Mouse (Mus musculus) lung, postnatal 0 days (tissue): ENCODE results near the gene Hspb9. TPM values are rescaled to one million over a fixed set of nuclear protein-coding genes. Genes with fewer than 3 reads are reported as not detected.

ENCODE experiments used
- ATAC-seq: fragments of 200-750 bp; cut with Nextera tagmentation; 2 replicates; pipeline ENCODE4 v1.8.0; 2017; ENCODE audit warnings: moderate library complexity
- DNase-seq: peaks from one replicate; pipeline ENCODE4 v3.0.0-alpha.2; 2016; ENCODE audit warnings: low spot score
- H3K27ac ChIP-seq: fragments of 300-500 bp; sonication (generic); 2 replicates; pipeline ENCODE4 v1.5.1; 2014; ENCODE audit warnings: antibody characterized with exemption, mild to moderate bottlenecking, low read length, mixed read lengths
- H3K27me3 ChIP-seq: fragments of 300-500 bp; sonication (generic); replicated peaks from 2 replicates; pipeline ENCODE4 v1.6.1; 2014; ENCODE audit warnings: low read length, mixed read lengths; ENCODE audit not compliant: insufficient read depth
- H3K36me3 ChIP-seq: fragments of 300-500 bp; sonication (generic); 2 replicates; pipeline ENCODE4 v1.6.1; 2014; ENCODE audit warnings: low read length, mixed read lengths; ENCODE audit not compliant: insufficient read depth
- H3K4me1 ChIP-seq: fragments of 300-500 bp; sonication (generic); 2 replicates; pipeline ENCODE4 v1.6.1; 2014; ENCODE audit warnings: antibody characterized with exemption, low read depth, low read length, mixed read lengths; ENCODE audit not compliant: insufficient read depth
- H3K4me2 ChIP-seq: fragments of 300-500 bp; sonication (generic); replicated peaks from 2 replicates; pipeline ENCODE4 v1.6.1; 2014; ENCODE audit warnings: low read depth, mild to moderate bottlenecking, low read length, moderate library complexity, mixed read lengths
- H3K4me3 ChIP-seq: fragments of 300-500 bp; sonication (generic); 2 replicates; pipeline ENCODE4 v1.5.1; 2014; ENCODE audit warnings: low read depth, low read length
- H3K9ac ChIP-seq: fragments of 300-500 bp; sonication (generic); replicated peaks from 2 replicates; pipeline ENCODE4 v1.6.1; 2014; ENCODE audit warnings: low read depth, mild to moderate bottlenecking
- H3K9me3 ChIP-seq: fragments of 300-500 bp; sonication (generic); 2 replicates; pipeline ENCODE4 v1.6.1; 2016; ENCODE audit warnings: low read length, mixed read lengths
- CTCF ChIP-seq: IDR thresholded peaks from 2 replicates; pipeline ENCODE4 v1.5.1; 2016; ENCODE audit warnings: antibody characterized with exemption, mild to moderate bottlenecking
- EP300 ChIP-seq: IDR thresholded peaks from 2 replicates; pipeline ENCODE4 v1.6.1; 2016; ENCODE audit warnings: antibody characterized with exemption, mild to moderate bottlenecking, control low read depth
- WGBS: fragments of 180-500 bp; shearing (Covaris S2); extraction: QIAGEN DNeasy Blood & Tissue Kit; methylation state at CpG from one replicate; pipeline ENCODE4 v1.1.7; 2014; 5-methylcytosine and 5-hydroxymethylcytosine counted together
- polyA plus RNA-seq: library from polyadenylated mRNA; unstranded; fragments of >200 nt; fragmentation: Nextera tagmentation; extraction: Ambion mirVana; gene quantifications from 2 replicates; pipeline ENCODE4 v1.2.1, GENCODE M21; 2015

The Hspb9 gene
- polyA plus RNA-seq, 1 experiment from 2014 or later: 0.51 TPM

- DNase-seq: no peak
Observed at GRCm38 (mm10) chr11:100718462-100718861, 4.8 kb downstream of the Hspb9 start.

GRCm38 (mm10) chr11:100718866-100719265, 5.2 kb downstream of the Hspb9 start:
- no peaks in the 10 kb centered on the region for H3K9me3 ChIP-seq
- no peak overlapping the region for H3K4me3 ChIP-seq
- DNase-seq (no peak), ATAC-seq (no peak)
- no peak overlapping the region for H3K27ac ChIP-seq
- WGBS: 90% methylated on average over 4 of the region's 4 CpGs
- H3K4me1 ChIP-seq: peaks cover 29% of the 10 kb centered on the region; the same call in 1 of the 2 replicates
- TF ChIP-seq EP300 (no peak), CTCF (no peak)
- H3K9ac ChIP-seq: no peak overlapping the region
- H3K36me3 ChIP-seq: peaks cover 40% of the 10 kb centered on the region
- no peak overlapping the region for H3K4me2 ChIP-seq
- no peaks in the 10 kb centered on the region for H3K27me3 ChIP-seq

More at GRCm38 (mm10) chr11:100718462-100718861, 4.8 kb downstream of the Hspb9 start:
- Histone ChIP-seq H3K4me3 (no peak overlapping the region), H3K4me1 (peaks cover 33% of the 10 kb centered on the region; the same call in 1 of the 2 replicates), H3K4me2 (no peak overlapping the region), H3K27ac (no peak overlapping the region), H3K9ac (no peak overlapping the region), H3K27me3 (no peaks in the 10 kb centered on the region), H3K36me3 (peaks cover 40% of the 10 kb centered on the region), H3K9me3 (no peaks in the 10 kb centered on the region)
- WGBS: 91% methylated on average over 7 of the region's 7 CpGs
- ATAC-seq: no peak
- TF ChIP-seq CTCF (no peak), EP300 (no peak)

- Histone ChIP-seq H3K4me3 (no peak overlapping the region), H3K27me3 (no peaks in the 10 kb centered on the region), H3K4me2 (no peak overlapping the region), H3K9me3 (no peaks in the 10 kb centered on the region), H3K27ac (no peak overlapping the region), H3K36me3 (peaks cover 40% of the 10 kb centered on the region), H3K9ac (no peak overlapping the region), H3K4me1 (peaks cover 27% of the 10 kb centered on the region; the same call in 1 of the 2 replicates)
- ATAC-seq (no peak), DNase-seq (no peak)
- TF ChIP-seq CTCF (no peak), EP300 (no peak)
- WGBS: 63% methylated on average over 3 of the region's 3 CpGs
Observed at GRCm38 (mm10) chr11:100719312-100719711, 5.7 kb downstream of the Hspb9 start.

GRCm38 (mm10) chr11:100719893-100720292, 6.2 kb downstream of the Hspb9 start:
- ATAC-seq (0 out of 2 replicates have a peak, but pooled peaks have one; percentile 16), DNase-seq (no peak)
- Histone ChIP-seq H3K27me3 (no peaks in the 10 kb centered on the region), H3K9ac (no peak overlapping the region), H3K4me3 (no peak overlapping the region), H3K36me3 (peaks cover 38% of the 10 kb centered on the region), H3K27ac (peak overlapping the region; percentile 51; the same call in 1 of the 2 replicates), H3K9me3 (no peaks in the 10 kb centered on the region), H3K4me1 (peaks cover 30% of the 10 kb centered on the region), H3K4me2 (no peak overlapping the region)
- whole genome bisulfite sequencing: 65% methylated on average over 11 of the region's 11 CpGs
- no peak for TF ChIP-seq EP300
- no peak for TF ChIP-seq CTCF

GRCm38 (mm10) chr11:100720345-100720744, 6.7 kb downstream of the Hspb9 start:
- TF ChIP-seq EP300 (no peak), CTCF (no peak)
- DNase-seq: no peak
- peak overlapping the region; percentile 71; the same call in 1 of the 2 replicates for H3K27ac ChIP-seq
- peaks cover 35% of the 10 kb centered on the region for H3K4me1 ChIP-seq
- ATAC-seq: no peak
- WGBS: 45% methylated on average over 5 of the region's 5 CpGs
- H3K4me2 ChIP-seq: no peak overlapping the region
- H3K4me3 ChIP-seq: no peak overlapping the region
- H3K9me3 ChIP-seq: no peaks in the 10 kb centered on the region
- H3K36me3 ChIP-seq: peaks cover 34% of the 10 kb centered on the region
- no peak overlapping the region for H3K9ac ChIP-seq
- no peaks in the 10 kb centered on the region for H3K27me3 ChIP-seq

- DNase-seq: peak; percentile 53
Observed at GRCm38 (mm10) chr11:100721254-100721653, 7.6 kb downstream of the Hspb9 start.

More at GRCm38 (mm10) chr11:100721254-100721653, 7.6 kb downstream of the Hspb9 start:
- peaks cover 25% of the 10 kb centered on the region for H3K36me3 ChIP-seq
- H3K27ac ChIP-seq: peak overlapping the region; percentile 71
- H3K27me3 ChIP-seq: no peaks in the 10 kb centered on the region
- no peak overlapping the region for H3K4me3 ChIP-seq
- H3K4me1 ChIP-seq: peaks cover 36% of the 10 kb centered on the region
- WGBS: 43% methylated on average over 4 of the region's 4 CpGs
- TF ChIP-seq EP300 (peak; percentile 73), CTCF (no peak)
- no peak overlapping the region for H3K9ac ChIP-seq
- ATAC-seq: peak; percentile 23; the same call in 1 of the 2 replicates
- H3K4me2 ChIP-seq: 0 out of 2 replicates have a peak overlapping the region, but pooled peaks have one; percentile 14
- H3K9me3 ChIP-seq: no peaks in the 10 kb centered on the region
